Mouse (Mus musculus) cerebellum, postnatal 25 days (tissue): ENCODE measurements at regions not wholly inside any gene's neighbourhood (a gene's known extent, or its start where the extent isn't known, plus 50 kb on each side); places are given as distances from the start of the nearest gene placed in this dataset.

Source experiments
- DNase-seq, 2 experiments: peaks; one replicate each; pipeline ENCODE4 v3.0.0; 2021; ENCODE audit warnings: mixed read lengths in 2 of 2

DNA sequence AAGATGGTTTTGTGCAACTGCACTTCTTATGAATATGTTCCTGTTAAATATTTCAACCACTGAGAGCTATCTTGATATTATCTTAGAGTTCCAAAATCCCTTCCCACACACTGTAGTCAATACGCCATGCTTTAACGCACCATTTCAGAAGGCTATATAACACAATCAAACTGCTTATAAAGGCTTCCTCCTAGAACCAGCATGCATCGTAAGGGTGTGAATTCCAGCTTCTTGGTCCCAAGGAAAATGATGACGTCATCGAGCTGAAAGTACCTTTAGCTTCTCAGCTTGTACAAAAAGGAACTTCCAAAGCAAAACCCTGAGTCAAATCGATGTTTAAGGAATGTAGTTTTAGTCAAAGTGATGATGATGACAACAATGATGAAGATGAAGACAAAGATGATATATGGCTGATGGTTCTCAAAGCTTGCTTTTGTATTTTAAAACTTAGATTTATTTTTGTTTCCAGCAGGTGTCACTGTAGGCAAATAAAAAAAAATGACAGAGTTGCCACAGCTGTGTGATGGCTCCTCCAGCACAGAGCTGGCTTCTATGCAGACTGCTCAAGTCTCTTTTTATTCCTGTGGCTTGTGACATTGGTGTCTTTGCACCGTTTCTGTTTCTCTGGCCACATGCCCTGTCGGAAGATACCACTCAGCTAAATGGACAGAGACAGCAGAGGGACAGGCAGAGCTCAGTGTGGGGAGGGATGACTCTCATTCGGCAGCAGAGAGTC lies 150.6 kb upstream of the Dnajc19 start:
- peak in 1 of 2 experiments; percentile 9 for DNase-seq

DNA sequence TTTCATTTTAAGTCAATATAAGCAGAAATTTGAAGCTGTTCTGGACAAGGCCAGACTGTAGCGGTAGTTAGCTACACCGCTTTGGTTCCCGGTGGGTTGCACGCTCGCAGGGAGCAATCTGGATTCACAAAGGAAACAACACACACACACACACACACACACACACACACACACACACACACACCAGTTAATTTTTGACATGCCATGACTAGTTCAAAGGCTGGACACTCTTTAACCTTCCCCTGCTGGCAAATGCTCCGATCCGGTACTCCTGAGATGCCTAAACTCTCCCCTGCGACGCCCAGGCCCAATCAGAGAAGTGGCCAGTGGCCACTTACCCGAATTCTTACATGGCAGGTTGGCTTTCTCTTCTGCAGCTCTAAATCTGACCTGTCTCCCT lies 141.2 kb upstream of the Dnajc19 start:
- DNase-seq: no peak

- DNase-seq: no peak
These were observed 138.7 kb upstream of the Dnajc19 start for GRCm38 (mm10) chr3:34219741-34220310.

GRCm38 (mm10) chr3:34219096-34219495 lies 138.0 kb upstream of the Dnajc19 start:
- DNase-seq: no peak

GRCm38 (mm10) chr3:34217911-34218310 lies 136.8 kb upstream of the Dnajc19 start:
- DNase-seq: no peak

- DNase-seq: no peak
These were observed 133.1 kb upstream of the Dnajc19 start for GRCm38 (mm10) chr3:34214233-34214632.

GRCm38 (mm10) chr3:34206454-34206853 lies 125.3 kb upstream of the Dnajc19 start:
- no peak for DNase-seq

GRCm38 (mm10) chr3:34198228-34198627 lies 117.1 kb upstream of the Dnajc19 start:
- peak; percentile 6 to 16 for DNase-seq

GRCm38 (mm10) chr3:34197163-34197455 lies 116.0 kb upstream of the Dnajc19 start:
- DNase-seq: no peak

DNA sequence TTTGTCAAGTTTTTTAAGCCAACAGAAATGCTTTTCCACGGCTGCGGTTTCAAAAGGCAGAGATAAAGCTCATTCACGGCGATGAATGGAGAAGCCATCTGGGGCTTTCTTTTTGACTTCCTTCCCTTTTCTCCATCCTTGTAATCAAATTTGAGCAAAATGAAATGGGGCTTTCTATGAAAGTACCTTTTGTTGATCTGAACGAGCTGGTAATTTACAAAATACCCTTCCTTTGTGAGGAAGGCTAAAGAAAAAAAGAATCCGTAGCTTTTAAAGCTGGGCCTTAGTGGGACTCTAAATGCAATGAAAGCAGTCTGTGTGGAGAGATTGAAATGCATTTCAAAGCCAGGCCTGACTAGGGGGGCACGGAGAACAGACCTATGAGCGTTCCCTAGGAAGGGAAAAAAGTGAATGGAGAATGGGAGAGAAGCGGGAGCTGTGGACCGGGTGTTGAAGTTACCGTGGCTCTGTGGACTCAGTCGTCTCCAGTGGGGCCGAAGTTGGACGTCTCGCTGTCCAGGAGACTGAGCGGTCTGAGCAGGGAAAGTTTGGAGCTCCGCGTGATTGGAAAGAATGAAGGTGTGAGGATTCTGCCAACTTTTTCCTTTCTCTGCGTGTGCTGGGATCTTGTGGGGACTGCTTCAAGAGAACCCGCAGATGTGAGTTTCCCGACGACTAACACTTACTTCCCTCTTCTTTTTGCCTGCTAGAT lies 115.5 kb upstream of the Dnajc19 start:
- DNase-seq: no peak

DNA sequence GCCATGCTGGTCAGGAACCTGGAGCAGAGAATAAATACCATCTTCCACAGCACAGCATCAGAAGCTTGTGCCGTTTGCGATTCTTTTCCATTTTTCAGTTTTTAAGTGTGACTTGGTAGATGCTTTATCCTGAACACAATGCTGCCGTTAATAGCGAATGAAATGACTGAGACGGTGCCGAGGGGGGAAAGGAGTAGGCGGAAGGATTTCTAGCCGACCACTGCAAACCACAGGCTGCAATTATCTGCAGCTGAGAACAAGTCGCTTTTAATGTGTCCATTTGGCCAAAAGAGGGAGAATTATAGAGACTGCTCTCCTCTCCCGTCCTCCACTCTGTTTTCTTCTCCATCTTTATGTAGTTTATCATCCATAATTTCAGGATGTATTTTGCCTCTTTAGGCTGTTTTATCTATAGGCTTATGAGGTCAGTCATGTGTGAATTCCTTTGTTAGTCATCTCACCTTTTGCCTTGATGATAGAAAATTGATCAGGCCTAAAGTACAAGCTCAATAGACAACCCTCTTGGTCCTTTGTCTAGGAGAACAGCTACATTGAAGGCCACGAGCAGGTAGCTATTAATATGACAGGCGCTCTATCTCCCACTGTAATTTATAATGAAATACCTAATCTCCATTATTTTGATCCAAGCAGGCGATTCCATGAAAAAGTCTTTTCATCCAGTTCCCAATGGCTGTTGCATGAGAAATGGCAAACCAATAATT lies 114.8 kb upstream of the Dnajc19 start:
- DNase-seq: no peak

GRCm38 (mm10) chr3:34173416-34174097 lies 92.4 kb upstream of the Dnajc19 start:
- no peak for DNase-seq

DNA sequence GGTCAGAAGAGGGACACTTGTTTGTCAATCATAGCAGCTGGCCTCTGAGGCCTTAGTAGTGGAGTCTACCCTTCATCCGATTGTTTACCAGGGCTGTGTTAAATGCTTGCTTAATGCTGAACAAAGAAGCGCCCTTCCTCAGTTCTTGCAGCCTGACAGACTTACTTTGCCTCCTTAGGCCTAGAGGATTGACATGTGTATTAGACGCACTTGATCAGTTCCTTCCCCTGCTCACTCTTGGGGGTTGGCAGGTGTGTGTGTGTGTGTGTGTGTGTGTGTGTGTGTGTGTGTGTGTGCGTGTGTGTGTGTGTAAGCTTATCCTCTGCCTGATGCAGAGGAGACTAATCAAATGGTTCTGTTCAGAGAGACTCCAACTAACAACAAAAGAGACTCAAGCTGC lies 91.8 kb upstream of the Dnajc19 start:
- no peak for DNase-seq

GRCm38 (mm10) chr3:34171893-34172292 lies 90.8 kb upstream of the Dnajc19 start:
- no peak for DNase-seq

DNA sequence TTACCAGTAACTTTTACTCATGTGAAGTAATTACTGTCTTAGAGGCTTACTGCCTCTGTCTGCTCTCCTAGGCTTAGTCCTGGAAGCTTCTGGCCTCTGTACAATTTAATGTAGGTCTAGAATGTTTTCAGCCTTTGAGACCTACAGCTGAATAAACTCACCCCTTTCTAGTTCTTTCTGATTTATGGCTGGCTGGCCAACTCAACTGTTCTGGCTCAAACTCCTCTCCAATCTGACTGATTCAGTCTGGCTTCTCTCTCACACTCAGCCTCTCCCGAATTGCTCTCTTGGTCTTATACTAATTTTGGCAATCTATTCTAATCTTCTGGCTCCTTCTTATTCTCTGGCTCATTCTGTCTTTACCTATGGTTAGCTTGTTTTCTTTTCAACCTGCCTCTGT lies 87.0 kb upstream of the Dnajc19 start:
- DNase-seq: no peak

DNA sequence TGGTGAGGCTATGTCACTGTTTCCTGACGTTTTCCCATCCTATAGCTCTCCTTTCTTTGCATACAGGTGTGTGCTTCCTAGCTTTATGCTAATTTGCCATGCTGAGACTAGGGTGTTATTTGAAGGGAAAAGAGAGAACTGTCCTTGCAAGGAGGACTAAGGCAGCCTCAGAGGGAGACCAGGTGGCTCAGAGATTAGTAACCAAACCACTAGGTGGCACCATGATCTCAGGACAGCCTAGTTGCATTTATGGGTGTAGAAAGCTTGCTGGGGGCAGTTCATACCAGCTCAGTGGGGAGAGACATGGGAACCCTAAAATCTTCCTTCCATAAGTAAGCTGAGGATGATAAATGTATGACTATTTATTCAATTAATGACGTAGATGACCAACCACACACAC lies 68.9 kb upstream of the Dnajc19 start:
- DNase-seq: no peak

- no peak for DNase-seq
These were observed 62.5 kb upstream of the Dnajc19 start for GRCm38 (mm10) chr3:34143652-34144051.

DNA sequence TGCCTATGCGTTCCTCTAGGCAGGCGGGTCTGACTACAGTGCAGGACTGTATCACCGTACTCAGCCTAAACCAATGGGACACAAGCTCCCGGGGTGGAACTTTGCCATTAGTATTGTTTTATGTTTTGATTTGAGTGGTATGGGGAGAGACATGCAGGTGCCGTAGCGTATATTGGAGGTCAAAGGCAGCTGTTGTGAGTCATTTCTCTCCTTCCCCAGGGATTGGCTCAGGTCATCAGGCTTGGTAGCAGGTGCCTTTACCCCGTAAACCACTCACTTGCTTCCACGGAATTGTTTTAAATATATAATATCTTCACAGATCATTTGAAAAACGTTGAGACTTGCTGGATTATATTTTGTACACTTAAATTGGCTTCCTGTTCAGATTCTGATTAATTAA lies 58.1 kb upstream of the Dnajc19 start:
- no peak for DNase-seq

- DNase-seq: no peak
These were observed 56.9 kb upstream of the Dnajc19 start for GRCm38 (mm10) chr3:34137984-34138383.

DNA sequence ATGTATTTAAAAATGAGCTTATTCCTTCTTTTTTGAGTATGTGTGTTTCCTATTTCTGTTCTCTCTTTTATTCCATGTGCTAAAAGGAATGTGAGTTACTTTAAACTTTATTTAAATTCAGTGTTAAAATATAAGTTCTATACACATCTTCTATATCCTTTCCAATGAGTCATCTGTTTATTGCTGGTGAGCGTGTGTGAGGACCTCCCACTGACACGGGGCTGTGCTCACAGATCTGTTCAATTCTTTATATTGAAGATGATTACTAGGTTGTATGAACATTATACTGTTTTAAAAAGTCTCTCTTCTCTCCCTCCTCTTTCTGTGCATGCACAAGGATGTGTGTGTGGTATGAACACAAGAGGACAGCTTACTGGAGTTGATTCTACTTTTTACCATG lies 55.3 kb upstream of the Dnajc19 start:
- no peak for DNase-seq
